8 mouse cellular contexts compared by ENCODE assay signal in the genomic region with DNA sequence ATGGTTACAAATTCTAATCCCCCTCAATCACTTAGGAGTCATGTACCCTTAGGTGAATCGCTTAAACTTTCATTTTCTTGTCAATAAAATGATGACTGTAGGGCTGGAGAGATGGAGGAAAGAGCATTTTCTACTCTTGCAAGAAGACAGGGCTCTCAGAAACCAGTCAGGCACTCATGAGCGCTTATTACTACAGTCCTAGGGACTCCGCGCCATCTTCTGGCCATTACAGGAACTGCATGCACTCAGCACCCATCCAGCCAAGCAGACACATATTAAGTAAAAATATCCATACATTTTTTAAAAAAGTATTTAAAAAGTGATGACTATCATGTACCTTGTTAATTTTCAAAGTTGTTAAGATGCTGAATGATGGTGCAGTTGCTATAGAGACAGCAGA. TPM values are rescaled to one million over a fixed set of nuclear protein-coding genes. Genes with fewer than 3 reads are reported as not detected.
A peak's percentile ranks its signal among the peaks of the same experiment; 100 is the strongest.
DNase-seq lines count a peak whose midpoint lies in the region; ATAC-seq and TF ChIP-seq lines count a peak whose summit lies in the region.

No protein-coding gene starts in this region.

- H3K9ac ChIP-seq in forebrain, embryonic 13.5 days, result no peak overlapping the region

- WGBS in forebrain, embryonic 13.5 days, result 2% methylated on average over 4 of the region's 4 CpGs

- no peaks in the 10 kb centered on the region for H3K9me3 ChIP-seq in G1E (replicated peaks)
- H3K9me3 ChIP-seq in forebrain, embryonic 13.5 days (replicated peaks), result no peaks in the 10 kb centered on the region

- peak; percentile 51 for ATAC-seq in G1E (ENCODE audit: extremely low read depth, insufficient number of reproducible peaks, low FRiP score, poor library complexity, severe bottlenecking)
- ATAC-seq in forebrain, embryonic 13.5 days, result peak; percentile 65
- ATAC-seq in hematopoietic stem cell, adult 5-6 weeks (replicated peaks in 1 of 2; ENCODE audit: insufficient read depth in 1 of 2, low FRiP score in 2 of 2, low TSS enrichment in 1 of 2, low read depth in 1 of 2, poor library complexity in 2 of 2, severe bottlenecking in 2 of 2), result peak; percentile 33 to 43; a peak in 1 of 4 replicates

- peak; percentile 42 for DNase-seq in G1E (ENCODE audit: low spot score)
- DNase-seq in c-Kit-negative CD71-positive TER-119-positive erythroid progenitor cells, embryonic 14.5 days (ENCODE audit: low read depth, low spot score), result peak; percentile 72
- DNase-seq in layer of hippocampus, postnatal 36 days, result peak; percentile 78 to 84
- DNase-seq in lung, postnatal 36 days, result peak; percentile 94
- DNase-seq in retina, postnatal 7 days (ENCODE audit: low read depth, low spot score), result peak; percentile 54
- DNase-seq in thymus, postnatal 4 days, result peak; percentile 86

- H3K27ac ChIP-seq in forebrain, embryonic 13.5 days, result no peak overlapping the region

- H3K4me2 ChIP-seq in forebrain, embryonic 13.5 days, result no peak overlapping the region

- no peaks in the 10 kb centered on the region for H3K27me3 ChIP-seq in G1E (ENCODE audit: insufficient read depth, low read length)
- H3K27me3 ChIP-seq in forebrain, embryonic 13.5 days, result no peaks in the 10 kb centered on the region

- H3K4me3 ChIP-seq in G1E (ENCODE audit: low read depth, low read length), result no peak overlapping the region
- H3K4me3 ChIP-seq in forebrain, embryonic 13.5 days, result no peak overlapping the region

- TF ChIP-seq CTCF in G1E (IDR thresholded peaks at IDR 0.05; ENCODE audit: low read depth, low read length), result peak; percentile 88

- H3K4me1 ChIP-seq in G1E (ENCODE audit: insufficient read depth, low read depth, low read length), result peaks cover 13% of the 10 kb centered on the region
- no peaks in the 10 kb centered on the region for H3K4me1 ChIP-seq in forebrain, embryonic 13.5 days

- H3K36me3 ChIP-seq in G1E (replicated peaks), result peaks cover 91% of the 10 kb centered on the region
- no peaks in the 10 kb centered on the region for H3K36me3 ChIP-seq in forebrain, embryonic 13.5 days (ENCODE audit: poor library complexity, severe bottlenecking)

RNA-seq across cellular contexts. Expression of a gene that starts 33.0 kb away (rescaled TPM):
- total RNA-seq in G1E (2014; fragmentation: Nextera tagmentation) (64.1 and 69.5 TPM in 2 replicates), G1E (2017) (21.8 and 26.0 TPM in 2 replicates)
- 10.7 and 13.1 TPM in 2 replicates for polyA plus RNA-seq in G1E (2012)
- polyA plus RNA-seq in forebrain, embryonic 13.5 days (2015; fragmentation: Nextera tagmentation; extraction: Ambion mirVana), result 1.5 TPM in 2 replicates
- total RNA-seq in hematopoietic stem cell, adult 5-6 weeks (2017), result 4.4 and 9.3 TPM in 2 replicates
- 10 to 100 TPM; 20.1 to 23.1 TPM for total RNA-seq in layer of hippocampus, postnatal 36 days (2021)

RNA-seq across cellular contexts. Expression of a gene that starts 43.2 kb away (rescaled TPM):
- total RNA-seq in G1E (2014; fragmentation: Nextera tagmentation) (28.2 and 38.6 TPM in 2 replicates), G1E (2017) (18.2 and 21.1 TPM in 2 replicates)
- polyA plus RNA-seq in G1E (2012), result 0.69 and 0.92 TPM in 2 replicates
- 28.8 TPM in 2 replicates for polyA plus RNA-seq in forebrain, embryonic 13.5 days (2015; fragmentation: Nextera tagmentation; extraction: Ambion mirVana)
- 66.5 and 76.7 TPM in 2 replicates for total RNA-seq in hematopoietic stem cell, adult 5-6 weeks (2017)
- total RNA-seq in layer of hippocampus, postnatal 36 days (2021), result 10 to 100 TPM; 75.3 to 87.6 TPM

Comparison
In these comparisons a context has a peak if more than half of its experiments do, and no peak if none do; other contexts are left out.
1. DNase-seq: peak in every context shown above with its lines; median percentile 94 in lung, postnatal 36 days; 86 in thymus, postnatal 4 days; 81 in layer of hippocampus, postnatal 36 days; 72 in c-Kit-negative CD71-positive TER-119-positive erythroid progenitor cells, embryonic 14.5 days; 54 in retina, postnatal 7 days; 42 in G1E.